Mouse (Mus musculus): ENCODE results near the gene Rab6b. TPM values are rescaled to one million over a fixed set of nuclear protein-coding genes. Genes with fewer than 3 reads are reported as not detected.

The Rab6b gene
- total and polyA plus RNA-seq, 3 experiments: not detected

DNA sequence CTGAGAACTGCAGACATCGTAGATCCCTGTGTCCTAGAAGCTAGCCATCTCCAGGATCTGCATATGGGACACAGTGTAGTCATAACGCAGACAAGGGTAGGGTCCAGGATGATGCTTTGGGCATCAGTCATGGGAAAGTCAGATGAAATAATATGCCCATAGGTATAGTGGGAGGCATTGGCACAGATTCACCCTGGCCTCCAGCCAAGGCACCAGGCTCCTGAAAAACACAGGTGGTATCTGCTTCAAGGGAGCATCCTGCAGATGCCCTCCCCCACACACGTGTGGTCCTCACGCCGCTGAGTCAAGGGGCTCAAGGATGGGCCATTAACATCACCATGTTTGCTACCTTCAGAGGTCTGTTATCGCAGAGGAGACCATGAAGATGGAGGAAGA is 39.4 kb upstream of the Rab6b start:
- H3K27me3 ChIP-seq (ENCODE audit: control insufficient read depth in 1 of 2, insufficient read depth in 2 of 2, low read length in 2 of 2): no peaks in the 10 kb centered on the region
- DNase-seq (ENCODE audit: low read depth, low spot score): no peak
- no peaks in the 10 kb centered on the region for H3K79me2 ChIP-seq (ENCODE audit: control insufficient read depth, insufficient read depth, low read length, poor library complexity)
- H3K4me3 ChIP-seq (ENCODE audit: control insufficient read depth in 1 of 2, insufficient read depth in 1 of 2, low read depth in 2 of 2, low read length in 2 of 2): no peak overlapping the region
- no peaks in the 10 kb centered on the region for H3K36me3 ChIP-seq (ENCODE audit: control insufficient read depth in 1 of 2, insufficient read depth in 2 of 2, low read length in 2 of 2)
- H3K9ac ChIP-seq (ENCODE audit: control insufficient read depth, low read depth, low read length, poor library complexity, severe bottlenecking): no peak overlapping the region
- H3K4me1 ChIP-seq (ENCODE audit: control insufficient read depth in 1 of 2, insufficient read depth in 2 of 2, low read length in 2 of 2): no peaks in the 10 kb centered on the region
- H3K27ac ChIP-seq (ENCODE audit: control insufficient read depth, low read depth, low read length): no peak overlapping the region
- TF ChIP-seq MAZ (IDR thresholded peaks at IDR 0.05; ENCODE audit: low read depth, low read length) (no peak), GATA1 (IDR thresholded peaks at IDR 0.05; ENCODE audit: low read depth, low read length) (no peak), TBP (IDR thresholded peaks at IDR 0.05; ENCODE audit: low read depth, low read length) (no peak), SIN3A (IDR thresholded peaks at IDR 0.05; ENCODE audit: low read length) (no peak), EP300 (IDR thresholded peaks at IDR 0.05; ENCODE audit: low read depth in 1 of 2, low read length in 2 of 2) (no peak), POLR2AphosphoS2 (IDR thresholded peaks at IDR 0.05; ENCODE audit: low read length) (no peak), TAL1 (IDR thresholded peaks at IDR 0.05; ENCODE audit: low read length) (no peak), MAX (IDR thresholded peaks at IDR 0.05; ENCODE audit: low read length) (no peak), ELF1 (IDR thresholded peaks at IDR 0.05; ENCODE audit: low read depth, low read length) (no peak), CHD2 (IDR thresholded peaks at IDR 0.05; ENCODE audit: low read length) (no peak), MYB (IDR thresholded peaks at IDR 0.05; ENCODE audit: low read depth, low read length) (no peak), MXI1 (IDR thresholded peaks at IDR 0.05; ENCODE audit: low read depth, low read length) (no peak)
- H3K9me3 ChIP-seq (replicated peaks; ENCODE audit: insufficient read depth, low read length): no peaks in the 10 kb centered on the region

DNA sequence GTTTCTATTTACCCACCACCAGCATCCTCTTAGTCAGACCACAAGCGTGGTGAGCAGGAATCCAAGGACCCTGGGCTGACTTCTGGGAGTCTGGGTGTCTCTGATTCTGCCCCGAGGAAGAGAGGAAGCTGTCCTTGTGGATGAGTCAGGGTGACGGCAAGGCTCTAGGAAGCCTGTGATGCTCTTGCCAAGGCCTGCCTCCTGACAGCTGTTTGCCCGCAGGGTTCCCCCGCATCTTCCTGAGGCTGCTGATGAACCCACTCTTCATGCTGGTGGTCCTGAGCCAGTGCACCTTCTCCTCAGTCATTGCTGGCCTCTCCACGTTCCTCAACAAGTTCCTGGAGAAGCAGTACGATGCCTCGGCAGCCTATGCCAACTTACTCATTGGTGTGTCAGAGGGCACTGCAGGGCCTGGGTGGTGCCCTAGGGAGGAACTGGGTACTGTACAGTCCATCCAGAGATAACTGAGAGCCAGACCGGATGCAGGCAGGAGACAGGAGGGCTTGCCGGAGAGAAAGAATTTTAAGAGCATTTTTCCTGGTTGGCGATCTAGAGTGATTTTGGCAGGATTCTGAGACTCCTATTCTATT is 38.6 kb upstream of the Rab6b start:
- DNase-seq (ENCODE audit: low read depth, low spot score): no peak
- H3K27me3 ChIP-seq (ENCODE audit: control insufficient read depth in 1 of 2, insufficient read depth in 2 of 2, low read length in 2 of 2): no peaks in the 10 kb centered on the region
- no peaks in the 10 kb centered on the region for H3K79me2 ChIP-seq (ENCODE audit: control insufficient read depth, insufficient read depth, low read length, poor library complexity)
- H3K36me3 ChIP-seq (ENCODE audit: control insufficient read depth in 1 of 2, insufficient read depth in 2 of 2, low read length in 2 of 2): no peaks in the 10 kb centered on the region
- no peaks in the 10 kb centered on the region for H3K4me1 ChIP-seq (ENCODE audit: control insufficient read depth in 1 of 2, insufficient read depth in 2 of 2, low read length in 2 of 2)
- no peak overlapping the region for H3K27ac ChIP-seq (ENCODE audit: control insufficient read depth, low read depth, low read length)
- no peaks in the 10 kb centered on the region for H3K9me3 ChIP-seq (replicated peaks; ENCODE audit: insufficient read depth, low read length)
- no peak overlapping the region for H3K4me3 ChIP-seq (ENCODE audit: control insufficient read depth in 1 of 2, insufficient read depth in 1 of 2, low read depth in 2 of 2, low read length in 2 of 2)
- TF ChIP-seq MXI1 (IDR thresholded peaks at IDR 0.05; ENCODE audit: low read depth, low read length): no peak
- TF ChIP-seq ETS1 (IDR thresholded peaks at IDR 0.05; ENCODE audit: low read depth, low read length): no peak
- no peak for TF ChIP-seq ZNF384 (IDR thresholded peaks at IDR 0.05; ENCODE audit: low read depth, low read length)
- TF ChIP-seq RCOR1 (IDR thresholded peaks at IDR 0.05; ENCODE audit: low read depth, low read length): no peak
- TF ChIP-seq MYB (IDR thresholded peaks at IDR 0.05; ENCODE audit: low read depth, low read length): no peak
- TF ChIP-seq MEF2A (IDR thresholded peaks at IDR 0.05; ENCODE audit: extremely low read depth, insufficient replicate concordance, low read depth, low read length, poor library complexity, severe bottlenecking): no peak
- no peak for TF ChIP-seq BHLHE40 (IDR thresholded peaks at IDR 0.05; ENCODE audit: borderline replicate concordance, low read depth, low read length)
- no peak overlapping the region for H3K9ac ChIP-seq (ENCODE audit: control insufficient read depth, low read depth, low read length, poor library complexity, severe bottlenecking)
